Mouse (Mus musculus): Measurements from ENCODE around the gene Bicral. TPM values are rescaled to one million over a fixed set of nuclear protein-coding genes. Genes with fewer than 3 reads are reported as not detected.

Bicral gene
- polyA plus RNA-seq, 1 experiment, result 35.9 TPM

- TF ChIP-seq POLR2A (IDR thresholded peaks at IDR 0.05; ENCODE audit: borderline replicate concordance, insufficient read depth, low read length), result no peak
- no peak for TF ChIP-seq CTCF (IDR thresholded peaks at IDR 0.05; ENCODE audit: borderline replicate concordance, insufficient read depth, low read depth, low read length)
- DNase-seq, result no peak
- 73% methylated on average over 12 of the region's 12 CpGs for WGBS
- Histone ChIP-seq H3K27ac (ENCODE audit: insufficient read depth, low read length) (no peak overlapping the region), H3K4me1 (ENCODE audit: control insufficient read depth, insufficient read depth, low read length) (no peaks in the 10 kb centered on the region), H3K4me3 (replicated peaks; ENCODE audit: insufficient read depth, low read depth, low read length) (no peak overlapping the region), H3K27me3 (ENCODE audit: control insufficient read depth, insufficient read depth, low read length) (no peaks in the 10 kb centered on the region)
Observed at GRCm38 (mm10) chr17:46758753-46759152, 99.5 kb downstream of the Bicral start.

- Histone ChIP-seq H3K4me3 (replicated peaks; ENCODE audit: insufficient read depth, low read depth, low read length) (peak within 1 kb of the TSS; percentile 58), H3K27me3 (ENCODE audit: control insufficient read depth, insufficient read depth, low read length) (no peaks in the 10 kb centered on the region), H3K27ac (ENCODE audit: insufficient read depth, low read length) (peak within 1 kb of the TSS; percentile 40), H3K4me1 (ENCODE audit: control insufficient read depth, insufficient read depth, low read length) (0 out of 2 replicates have a peak, but pooled peaks cover 4% of the 10 kb centered on the region)
- DNase-seq, result peak; percentile 97 to 100
- TF ChIP-seq POLR2A (IDR thresholded peaks at IDR 0.05; ENCODE audit: borderline replicate concordance, insufficient read depth, low read length) (peak; percentile 78; the same call in 1 of the 2 replicates), CTCF (IDR thresholded peaks at IDR 0.05; ENCODE audit: borderline replicate concordance, insufficient read depth, low read depth, low read length) (no peak)
- 1% methylated on average over 58 of the region's 58 CpGs for WGBS
Observed at GRCm38 (mm10) chr17:46751794-46752556, 106.3 kb downstream of the Bicral start, which contains the start of gene Cnpy3. TSS of gene Cnpy3 (minus strand) at chr17:46752214.

- H3K27me3 ChIP-seq (ENCODE audit: control insufficient read depth, insufficient read depth, low read length), result no peaks in the 10 kb centered on the region
- H3K4me1 ChIP-seq (ENCODE audit: control insufficient read depth, insufficient read depth, low read length), result 0 out of 2 replicates have a peak, but pooled peaks cover 4% of the 10 kb centered on the region
- H3K27ac ChIP-seq (ENCODE audit: insufficient read depth, low read length), result peak overlapping the region; percentile 2; the same call in 1 of the 2 replicates
- peak overlapping the region; percentile 58 for H3K4me3 ChIP-seq (replicated peaks; ENCODE audit: insufficient read depth, low read depth, low read length)
- WGBS, result 21% methylated on average over 16 of the region's 16 CpGs
- TF ChIP-seq CTCF (IDR thresholded peaks at IDR 0.05; ENCODE audit: borderline replicate concordance, insufficient read depth, low read depth, low read length) (no peak), POLR2A (IDR thresholded peaks at IDR 0.05; ENCODE audit: borderline replicate concordance, insufficient read depth, low read length) (no peak)
- no peak for DNase-seq
Observed at GRCm38 (mm10) chr17:46751056-46751793, 107.1 kb downstream of the Bicral start.

GRCm38 (mm10) chr17:46750580-46750979 is 107.7 kb downstream of the Bicral start:
- Histone ChIP-seq H3K4me3 (replicated peaks; ENCODE audit: insufficient read depth, low read depth, low read length) (no peak overlapping the region), H3K27ac (ENCODE audit: insufficient read depth, low read length) (no peak overlapping the region), H3K4me1 (ENCODE audit: control insufficient read depth, insufficient read depth, low read length) (0 out of 2 replicates have a peak, but pooled peaks cover 4% of the 10 kb centered on the region), H3K27me3 (ENCODE audit: control insufficient read depth, insufficient read depth, low read length) (no peaks in the 10 kb centered on the region)
- no peak for TF ChIP-seq POLR2A (IDR thresholded peaks at IDR 0.05; ENCODE audit: borderline replicate concordance, insufficient read depth, low read length)
- no peak for TF ChIP-seq CTCF (IDR thresholded peaks at IDR 0.05; ENCODE audit: borderline replicate concordance, insufficient read depth, low read depth, low read length)
- DNase-seq, result no peak
- WGBS, result 92% methylated on average over 4 of the region's 4 CpGs

- WGBS, result 82% methylated on average over 5 of the region's 5 CpGs
- Histone ChIP-seq H3K27me3 (ENCODE audit: control insufficient read depth, insufficient read depth, low read length) (no peaks in the 10 kb centered on the region), H3K4me3 (replicated peaks; ENCODE audit: insufficient read depth, low read depth, low read length) (no peak overlapping the region), H3K27ac (ENCODE audit: insufficient read depth, low read length) (no peak overlapping the region), H3K4me1 (ENCODE audit: control insufficient read depth, insufficient read depth, low read length) (0 out of 2 replicates have a peak, but pooled peaks cover 4% of the 10 kb centered on the region)
- DNase-seq, result no peak
- TF ChIP-seq POLR2A (IDR thresholded peaks at IDR 0.05; ENCODE audit: borderline replicate concordance, insufficient read depth, low read length) (no peak), CTCF (IDR thresholded peaks at IDR 0.05; ENCODE audit: borderline replicate concordance, insufficient read depth, low read depth, low read length) (no peak)
Observed at GRCm38 (mm10) chr17:46749282-46749681, 109.0 kb downstream of the Bicral start.

Other genes with a start within 250 kb of the Bicral start
- 5.5 and 5.9 TPM in 2 replicates for gene Ptk7, start 229.0 kb downstream of the Bicral start, polyA plus RNA-seq (2012; rRNA removed)
- gene Klc4, start 212.5 kb downstream of the Bicral start, polyA plus RNA-seq (2012; rRNA removed), result 28.1 and 29.8 TPM in 2 replicates
- 67.5 and 68.2 TPM in 2 replicates for gene Mrpl2, start 212.3 kb downstream of the Bicral start, polyA plus RNA-seq (2012; rRNA removed)
- 43.3 and 44.5 TPM in 2 replicates for gene Cul7, start 208.1 kb downstream of the Bicral start, polyA plus RNA-seq (2012; rRNA removed)
- 32.3 and 33.0 TPM in 2 replicates for gene Rrp36, start 184.1 kb downstream of the Bicral start, polyA plus RNA-seq (2012; rRNA removed)
- gene Mea1, start 179.7 kb downstream of the Bicral start, polyA plus RNA-seq (2012; rRNA removed), result 136 and 147 TPM in 2 replicates
- gene Klhdc3, start 177.6 kb downstream of the Bicral start, polyA plus RNA-seq (2012; rRNA removed), result 237 and 240 TPM in 2 replicates
- 137 and 139 TPM in 2 replicates for gene Ppp2r5d, start 153.4 kb downstream of the Bicral start, polyA plus RNA-seq (2012; rRNA removed)
- gene Pex6, start 147.0 kb downstream of the Bicral start, polyA plus RNA-seq (2012; rRNA removed), result 46.5 and 52.4 TPM in 2 replicates
- 12.0 and 18.1 TPM in 2 replicates for gene Gnmt, start 129.3 kb downstream of the Bicral start, polyA plus RNA-seq (2012; rRNA removed)
- 68.6 and 76.6 TPM in 2 replicates for gene Cnpy3, start 106.3 kb downstream of the Bicral start, polyA plus RNA-seq (2012; rRNA removed)
- gene Ptcra, start 94.8 kb downstream of the Bicral start, polyA plus RNA-seq (2012; rRNA removed), result 0.19 and 0.23 TPM in 2 replicates
- 22.0 and 22.1 TPM in 2 replicates for gene 2310039H08Rik, start 85.8 kb downstream of the Bicral start, polyA plus RNA-seq (2012; rRNA removed)
- 60.2 and 61.6 TPM in 2 replicates for gene Rpl7l1, start 75.8 kb downstream of the Bicral start, polyA plus RNA-seq (2012; rRNA removed)
- 24.9 and 25.3 TPM in 2 replicates for gene Tbcc, start 32.2 kb upstream of the Bicral start, polyA plus RNA-seq (2012; rRNA removed)
- not detected in 2 replicates for gene Prph2, start 52.0 kb upstream of the Bicral start, polyA plus RNA-seq (2012; rRNA removed)
- 38.5 and 43.3 TPM in 2 replicates for gene Ubr2, start 152.1 kb upstream of the Bicral start, polyA plus RNA-seq (2012; rRNA removed)

All from cerebellum, adult 2 months (tissue).